Mouse (Mus musculus) midbrain, postnatal 0 days (tissue): ENCODE results near the gene Olfr776. TPM values are rescaled to one million over a fixed set of nuclear protein-coding genes. Genes with fewer than 3 reads are reported as not detected.
"Not testable (repeated sequence)": the region's sequence is repeated elsewhere in the genome, so short reads cannot be mapped to it uniquely, and the experiment has no call there.

Experiments used
- ATAC-seq: fragments of 200-750 bp; cut with Nextera tagmentation; 2 replicates; pipeline ENCODE4 v1.8.0; 2017; ENCODE audit warnings: moderate number of reproducible peaks, mild to moderate bottlenecking, moderate TSS enrichment, moderate library complexity; ENCODE audit not compliant: low FRiP score
- DNase-seq: peaks from one replicate; pipeline ENCODE4 v3.0.0-alpha.2; 2015; ENCODE audit warnings: low spot score
- H3K27ac ChIP-seq: fragments of 300-500 bp; sonication (generic); 2 replicates; pipeline ENCODE4 v1.5.1; 2014; ENCODE audit warnings: low read depth, mild to moderate bottlenecking, low read length, mixed read lengths
- H3K27me3 ChIP-seq: fragments of 300-500 bp; sonication (generic); 2 replicates; pipeline ENCODE4 v1.6.1; 2014; ENCODE audit warnings: low read length, control low read depth, mixed read lengths; ENCODE audit not compliant: insufficient read depth
- H3K36me3 ChIP-seq: fragments of 300-500 bp; sonication (generic); 2 replicates; pipeline ENCODE4 v1.6.1; 2014; ENCODE audit warnings: low read length, control low read depth, mixed read lengths; ENCODE audit not compliant: insufficient read depth
- H3K4me1 ChIP-seq: fragments of 300-500 bp; sonication (generic); 2 replicates; pipeline ENCODE4 v1.6.1; 2014; ENCODE audit warnings: mild to moderate bottlenecking, control low read depth, antibody characterized with exemption, low read length, mixed read lengths; ENCODE audit not compliant: insufficient read depth
- H3K4me2 ChIP-seq: fragments of 300-500 bp; sonication (generic); 2 replicates; pipeline ENCODE4 v1.6.1; 2014; ENCODE audit warnings: low read depth, mild to moderate bottlenecking, low read length, mixed read lengths; ENCODE audit not compliant: poor library complexity, severe bottlenecking
- H3K4me3 ChIP-seq: fragments of 300-500 bp; sonication (generic); 2 replicates; pipeline ENCODE4 v1.5.1; 2014; ENCODE audit warnings: low read depth, mild to moderate bottlenecking, low read length, moderate library complexity
- H3K9ac ChIP-seq: fragments of 300-500 bp; sonication (generic); replicated peaks from 2 replicates; pipeline ENCODE4 v1.6.1; 2014; ENCODE audit warnings: mild to moderate bottlenecking, low read length, moderate library complexity, mixed read lengths; ENCODE audit not compliant: poor library complexity, severe bottlenecking
- H3K9me3 ChIP-seq: fragments of 300-500 bp; sonication (generic); 2 replicates; pipeline ENCODE4 v1.6.1; 2016; ENCODE audit warnings: low read length, control low read depth
- CTCF ChIP-seq: IDR thresholded peaks from 2 replicates; pipeline ENCODE4 v1.5.1; 2016; ENCODE audit warnings: antibody characterized with exemption, mild to moderate bottlenecking
- WGBS: fragments of 180-500 bp; shearing (Covaris S2); extraction: QIAGEN DNeasy Blood & Tissue Kit; methylation state at CpG from one replicate; pipeline ENCODE4 v1.1.7; 2014; 5-methylcytosine and 5-hydroxymethylcytosine counted together
- polyA plus RNA-seq: library from polyadenylated mRNA; unstranded; fragments of >200 nt; fragmentation: Nextera tagmentation; extraction: Ambion mirVana; gene quantifications from 2 replicates; pipeline ENCODE4 v1.2.1, GENCODE M21; 2015
- total RNA-seq: library from RNA; depleted of rRNA; stranded (reverse); fragments of >200 nt; gene quantifications from 2 replicates; pipeline ENCODE4 v1.2.3, GENCODE M21; 2014; rRNA removed

Gene Olfr776
- total RNA-seq (not detected in 2 replicates), polyA plus RNA-seq (not detected in 2 replicates)

DNA sequence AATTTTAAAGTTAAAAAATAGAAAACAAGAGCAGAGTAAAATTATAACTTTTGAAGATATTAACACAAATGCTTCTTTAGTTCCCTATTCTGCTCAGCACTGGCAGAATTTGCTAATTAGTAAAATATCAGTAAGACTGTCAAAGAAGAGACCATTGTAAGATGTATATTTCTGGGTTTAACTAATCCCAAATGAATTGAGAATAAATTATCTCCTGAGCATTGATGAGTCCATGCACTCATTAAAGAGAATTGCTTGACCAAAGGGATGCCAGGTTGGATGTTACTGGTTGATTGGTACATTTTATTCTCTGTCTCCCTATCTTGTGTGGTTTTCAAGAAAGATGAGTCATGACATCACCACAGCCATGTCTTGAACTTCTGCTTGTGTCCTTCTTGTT lies at the start of gene Olfr776:
Gene Olfr776 (plus strand): TSS at position 301 of the 400 bp plus-strand sequence.
- Histone ChIP-seq H3K9ac (no peak within 1 kb of the TSS), H3K4me1 (no peaks in the 10 kb centered on the region), H3K9me3 (no peaks in the 10 kb centered on the region), H3K36me3 (no peaks in the 10 kb centered on the region), H3K4me3 (no peak within 1 kb of the TSS), H3K27ac (no peak within 1 kb of the TSS), H3K4me2 (no peak within 1 kb of the TSS), H3K27me3 (no peaks in the 10 kb centered on the region)
- no peak for TF ChIP-seq CTCF
- DNase-seq (no peak), ATAC-seq (no peak)

DNA sequence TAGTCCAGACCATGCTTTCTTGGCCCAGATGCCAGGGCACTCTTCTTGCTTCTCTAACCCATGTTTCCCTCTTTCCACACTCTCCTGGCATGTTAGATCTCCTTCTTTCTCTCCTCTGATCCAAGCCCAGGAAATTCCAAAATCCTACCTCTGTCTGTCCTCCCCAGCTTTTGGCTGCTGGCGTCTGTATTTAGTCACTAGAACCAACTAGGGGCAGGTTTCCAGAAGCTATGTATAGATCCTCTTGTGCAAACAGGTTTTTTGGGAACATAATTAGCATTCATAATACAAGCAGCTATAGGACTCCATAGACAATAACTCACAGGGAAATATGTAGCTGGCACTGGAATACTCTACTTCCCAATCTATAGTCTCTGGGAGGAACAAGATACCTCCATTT lies 28.2 kb upstream of the Olfr776 start:
- Histone ChIP-seq H3K27me3 (no peaks in the 10 kb centered on the region), H3K4me1 (no peaks in the 10 kb centered on the region), H3K4me2 (no peak overlapping the region), H3K4me3 (no peak overlapping the region), H3K9ac (no peak overlapping the region), H3K27ac (no peak overlapping the region), H3K9me3 (no peaks in the 10 kb centered on the region), H3K36me3 (no peaks in the 10 kb centered on the region)
- DNase-seq (no peak), ATAC-seq (no peak)
- 91% methylated on average over 1 of the region's 1 CpGs for WGBS
- no peak for TF ChIP-seq CTCF

DNA sequence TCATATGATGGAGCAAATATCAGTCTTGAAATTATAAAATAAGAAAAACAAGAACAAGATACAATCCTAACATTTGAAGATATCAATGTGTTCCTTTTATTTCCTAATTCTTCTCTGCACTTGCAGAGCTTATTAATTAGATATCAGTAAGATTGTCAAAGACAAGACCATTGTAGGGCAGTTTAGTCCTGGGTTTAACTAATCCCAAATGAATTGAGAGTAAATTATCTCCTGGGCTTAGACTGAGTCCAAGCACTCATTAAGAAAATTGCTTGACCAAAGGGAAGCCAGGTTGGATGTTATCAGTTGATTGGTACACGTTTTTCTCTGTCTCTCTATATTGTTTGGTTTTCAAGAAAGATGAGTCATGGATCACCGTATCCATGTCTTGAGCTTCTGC lies 23.0 kb upstream of the Olfr776 start, which contains the start of gene Olfr774:
Gene Olfr774 (plus strand): TSS at position 301 of the 400 bp plus-strand sequence.
- DNase-seq (no peak), ATAC-seq (no peak)
- Histone ChIP-seq H3K4me3 (no peak within 1 kb of the TSS), H3K4me1 (no peaks in the 10 kb centered on the region), H3K9me3 (no peaks in the 10 kb centered on the region), H3K9ac (no peak within 1 kb of the TSS), H3K27me3 (no peaks in the 10 kb centered on the region), H3K36me3 (no peaks in the 10 kb centered on the region), H3K27ac (no peak within 1 kb of the TSS), H3K4me2 (no peak within 1 kb of the TSS)
- TF ChIP-seq CTCF, result no peak
- 69% methylated on average over 2 of the region's 2 CpGs for WGBS

DNA sequence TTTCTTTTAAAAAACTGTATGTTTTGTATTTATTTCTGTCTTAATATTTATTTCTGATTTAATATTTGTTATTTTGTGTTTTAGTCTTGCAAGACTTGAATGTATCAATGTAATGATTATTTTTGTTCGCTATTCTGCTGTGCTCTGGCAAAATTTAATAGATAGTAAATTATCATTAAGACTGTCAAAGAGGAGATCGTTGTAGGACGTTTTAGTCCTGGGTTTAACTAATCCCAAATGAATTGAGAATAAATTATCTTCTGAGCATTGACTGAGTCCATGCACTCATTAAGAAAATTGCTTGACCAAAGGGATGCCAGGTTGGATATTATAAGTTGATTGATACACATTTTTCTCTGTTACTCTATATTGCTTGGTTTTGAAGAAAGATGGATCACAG lies 10.8 kb upstream of the Olfr776 start, which contains the start of gene Olfr775:
Gene Olfr775 (plus strand): TSS at position 301 of the 400 bp plus-strand sequence.
- Histone ChIP-seq H3K9ac (no peak within 1 kb of the TSS), H3K4me1 (no peaks in the 10 kb centered on the region), H3K27ac (no peak within 1 kb of the TSS), H3K9me3 (no peaks in the 10 kb centered on the region), H3K4me2 (no peak within 1 kb of the TSS), H3K36me3 (no peaks in the 10 kb centered on the region), H3K4me3 (no peak within 1 kb of the TSS), H3K27me3 (no peaks in the 10 kb centered on the region)
- 70% methylated on average over 3 of the region's 3 CpGs for WGBS
- TF ChIP-seq CTCF, result no peak
- ATAC-seq (no peak), DNase-seq (no peak)

DNA sequence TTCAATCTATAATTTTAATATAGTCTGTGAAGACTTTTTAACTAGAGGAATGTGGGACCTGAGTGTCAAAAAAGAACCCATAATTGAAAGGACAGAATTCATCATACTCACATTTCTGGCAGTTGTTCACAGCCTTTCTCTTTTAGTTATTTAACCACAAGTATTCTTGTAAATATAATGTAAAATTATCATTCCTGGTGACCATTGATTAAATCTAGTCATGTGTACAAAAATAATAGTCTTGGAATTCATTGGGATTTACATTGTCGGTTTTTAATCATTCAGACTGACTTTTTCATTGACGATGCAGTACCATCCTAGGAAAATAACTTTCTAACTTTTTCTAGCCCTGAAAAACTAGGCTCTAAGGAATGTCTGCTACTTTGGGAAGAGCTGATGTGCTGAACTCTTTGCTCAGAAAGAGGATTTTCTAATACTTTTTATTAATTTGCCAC lies 12.2 kb downstream of the Olfr776 start, which contains the start of gene Olfr777:
Gene Olfr777 (minus strand): TSS at position 405 of the 455 bp plus-strand sequence.
- H3K36me3 ChIP-seq, result no peaks in the 10 kb centered on the region
- DNase-seq (no peak), ATAC-seq (no peak)
- H3K4me2 ChIP-seq, result no peak within 1 kb of the TSS
- H3K27ac ChIP-seq, result no peak within 1 kb of the TSS
- TF ChIP-seq CTCF, result no peak
- 87% methylated on average over 2 of the region's 2 CpGs for WGBS
- H3K4me3 ChIP-seq, result no peak within 1 kb of the TSS
- no peaks in the 10 kb centered on the region for H3K9me3 ChIP-seq
- no peak within 1 kb of the TSS for H3K9ac ChIP-seq
- H3K4me1 ChIP-seq, result no peaks in the 10 kb centered on the region
- H3K27me3 ChIP-seq, result no peaks in the 10 kb centered on the region

DNA sequence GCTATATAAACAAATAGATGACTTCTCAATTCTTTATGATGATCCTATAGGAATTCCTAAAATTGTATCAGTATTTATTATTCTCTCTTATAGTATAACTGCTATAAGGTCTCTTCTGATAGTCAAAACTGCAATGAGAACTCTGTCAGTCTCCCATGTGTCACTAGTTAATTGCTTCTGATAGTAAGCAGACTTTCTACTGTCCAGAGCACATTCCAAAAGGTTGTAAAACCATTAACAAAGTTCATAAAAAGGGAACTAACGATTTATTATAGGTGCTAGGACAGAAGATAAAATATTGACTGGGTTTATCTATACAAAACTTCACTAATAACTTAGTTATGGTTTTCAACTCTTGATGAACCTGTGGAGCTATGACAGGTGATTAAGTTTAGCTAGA lies 54.0 kb downstream of the Olfr776 start:
- H3K36me3 ChIP-seq, ATAC-seq, H3K27ac ChIP-seq, H3K27me3 ChIP-seq, H3K4me2 ChIP-seq, H3K9me3 ChIP-seq, DNase-seq, H3K9ac ChIP-seq, H3K4me1 ChIP-seq, H3K4me3 ChIP-seq: not testable (repeated sequence)
- WGBS, result 50% methylated on average over 1 of the region's 1 CpGs

DNA sequence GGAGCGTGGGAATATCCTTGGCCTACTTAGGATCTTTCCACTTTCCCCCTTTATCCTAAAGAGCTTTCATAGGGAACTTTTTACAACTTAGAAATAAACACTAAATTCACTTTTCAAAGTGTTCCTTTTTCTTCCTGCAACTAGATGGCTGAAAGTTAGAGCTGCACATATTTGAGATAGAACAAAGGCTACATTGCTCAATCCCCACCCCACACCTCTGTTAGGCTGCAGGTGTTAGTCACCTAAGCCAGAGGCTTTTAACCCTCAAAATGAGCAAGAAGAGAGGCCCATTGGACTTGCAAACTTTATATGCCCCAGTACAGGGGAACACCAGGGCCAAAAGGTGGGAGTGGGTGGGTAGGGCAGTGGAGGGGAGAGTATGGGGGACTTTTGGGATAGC lies 54.6 kb downstream of the Olfr776 start:
- WGBS, result no CpG with 5 or more reads among the region's 1 CpGs
- not testable (repeated sequence) for ATAC-seq, H3K4me1 ChIP-seq, H3K27me3 ChIP-seq, H3K9ac ChIP-seq, H3K9me3 ChIP-seq, H3K36me3 ChIP-seq, H3K27ac ChIP-seq, H3K4me3 ChIP-seq, DNase-seq, H3K4me2 ChIP-seq
